Mouse (Mus musculus) heart, embryonic 12.5 days (tissue): ENCODE results near the gene Slf1. TPM values are rescaled to one million over a fixed set of nuclear protein-coding genes. Genes with fewer than 3 reads are reported as not detected.

Source experiments
- ATAC-seq: fragments of 200-750 bp; cut with Nextera tagmentation; 2 replicates; pipeline ENCODE4 v1.8.0; 2017; ENCODE audit warnings: moderate TSS enrichment, moderate library complexity; ENCODE audit not compliant: insufficient number of reproducible peaks, low FRiP score
- H3K27ac ChIP-seq: fragments of 300-500 bp; sonication (generic); 2 replicates; pipeline ENCODE4 v1.5.1; 2016; ENCODE audit warnings: mild to moderate bottlenecking, moderate library complexity; ENCODE audit not compliant: poor library complexity, severe bottlenecking
- H3K27me3 ChIP-seq: fragments of 300-500 bp; sonication (generic); replicated peaks from 2 replicates; pipeline ENCODE4 v1.6.1; 2016; ENCODE audit warnings: mild to moderate bottlenecking, moderate library complexity
- H3K36me3 ChIP-seq: fragments of 300-500 bp; sonication (generic); 2 replicates; pipeline ENCODE4 v1.6.1; 2016; ENCODE audit warnings: mild to moderate bottlenecking, moderate library complexity
- H3K4me1 ChIP-seq: fragments of 300-500 bp; sonication (generic); replicated peaks from 2 replicates; pipeline ENCODE4 v1.6.1; 2016; ENCODE audit warnings: mild to moderate bottlenecking
- H3K4me2 ChIP-seq: fragments of 300-500 bp; sonication (generic); 2 replicates; pipeline ENCODE4 v1.6.1; 2016; ENCODE audit warnings: mild to moderate bottlenecking, moderate library complexity
- H3K4me3 ChIP-seq: fragments of 300-500 bp; sonication (generic); 2 replicates; pipeline ENCODE4 v1.5.1; 2016; ENCODE audit warnings: mild to moderate bottlenecking
- H3K9ac ChIP-seq: fragments of 300-500 bp; sonication (generic); 2 replicates; pipeline ENCODE4 v1.6.1; 2016; ENCODE audit warnings: mild to moderate bottlenecking, moderate library complexity
- H3K9me3 ChIP-seq: fragments of 300-500 bp; sonication (generic); replicated peaks from 2 replicates; pipeline ENCODE4 v1.6.1; 2016; ENCODE audit warnings: mild to moderate bottlenecking, moderate library complexity
- WGBS: fragments of 180-500 bp; shearing (Covaris S2); methylation state at CpG from one replicate; pipeline ENCODE4 v1.1.7; 2016; 5-methylcytosine and 5-hydroxymethylcytosine counted together
- polyA plus RNA-seq: library from polyadenylated mRNA; unstranded; fragments of >200 nt; fragmentation: Nextera tagmentation; extraction: Ambion mirVana; gene quantifications from 2 replicates; pipeline ENCODE4 v1.2.1, GENCODE M21; 2016

Slf1 gene
- polyA plus RNA-seq, 1 experiment from 2014 or later = 30.8 TPM

GRCm38 (mm10) chr13:77063221-77063620, 72.1 kb downstream of the Slf1 start:
- no peaks in the 10 kb centered on the region for H3K4me1 ChIP-seq
- H3K9ac ChIP-seq = no peak overlapping the region
- H3K4me2 ChIP-seq = no peak overlapping the region
- no peak overlapping the region for H3K27ac ChIP-seq
- H3K36me3 ChIP-seq = peaks cover 6% of the 10 kb centered on the region; the same call in 1 of the 2 replicates
- ATAC-seq = no peak
- 89% methylated on average over 1 of the region's 1 CpGs for WGBS
- H3K9me3 ChIP-seq = no peaks in the 10 kb centered on the region
- no peaks in the 10 kb centered on the region for H3K27me3 ChIP-seq
- no peak overlapping the region for H3K4me3 ChIP-seq

DNA sequence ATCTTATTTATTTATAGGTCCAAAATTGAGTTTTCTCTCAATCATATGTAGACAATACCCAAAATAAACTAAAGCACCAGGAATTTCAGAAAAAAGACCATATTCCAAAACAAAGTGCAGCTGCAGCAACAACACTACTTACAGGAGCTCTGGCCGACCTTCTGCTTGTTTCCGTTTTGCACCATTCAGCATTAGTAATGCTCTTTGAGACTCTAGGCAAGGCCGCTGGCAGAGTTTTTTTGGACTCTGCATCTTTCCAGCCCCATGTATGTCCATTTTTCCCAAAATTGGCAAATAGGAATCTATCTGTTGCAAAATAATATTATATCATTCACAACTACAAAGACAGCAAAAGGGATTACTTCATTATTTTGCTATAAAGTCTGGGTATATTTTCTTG, 85.5 kb downstream of the Slf1 start:
- Histone ChIP-seq H3K4me2 (no peak overlapping the region), H3K4me3 (no peak overlapping the region), H3K36me3 (0 out of 2 replicates have a peak, but pooled peaks cover 5% of the 10 kb centered on the region), H3K4me1 (no peaks in the 10 kb centered on the region), H3K27ac (no peak overlapping the region), H3K27me3 (no peaks in the 10 kb centered on the region), H3K9ac (no peak overlapping the region), H3K9me3 (no peaks in the 10 kb centered on the region)
- 80% methylated on average over 3 of the region's 3 CpGs for WGBS
- no peak for ATAC-seq

DNA sequence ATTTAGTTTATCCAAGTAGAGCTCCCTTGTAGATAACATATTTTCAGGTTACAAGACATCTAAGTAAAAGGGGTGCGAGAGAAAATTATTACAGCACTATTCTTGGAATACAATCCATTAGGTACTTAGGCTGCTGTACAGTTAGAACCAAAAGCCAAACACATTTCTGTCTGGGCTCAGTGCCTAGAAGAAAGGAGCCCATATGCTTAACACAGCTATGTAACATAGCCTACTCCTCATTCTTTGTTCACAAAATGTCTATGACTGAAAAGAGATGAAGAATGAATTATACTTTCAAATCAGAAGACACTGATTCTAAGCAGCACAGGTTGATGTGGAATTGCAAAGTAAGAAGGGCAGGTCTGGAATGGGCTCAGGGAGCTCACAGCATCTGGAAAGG, 86.8 kb downstream of the Slf1 start:
- Histone ChIP-seq H3K9me3 (no peaks in the 10 kb centered on the region), H3K4me2 (no peak overlapping the region), H3K36me3 (0 out of 2 replicates have a peak, but pooled peaks cover 3% of the 10 kb centered on the region), H3K9ac (no peak overlapping the region), H3K27me3 (no peaks in the 10 kb centered on the region), H3K4me1 (no peaks in the 10 kb centered on the region), H3K27ac (no peak overlapping the region), H3K4me3 (no peak overlapping the region)
- 89% methylated on average over 1 of the region's 1 CpGs for WGBS
- no peak for ATAC-seq

DNA sequence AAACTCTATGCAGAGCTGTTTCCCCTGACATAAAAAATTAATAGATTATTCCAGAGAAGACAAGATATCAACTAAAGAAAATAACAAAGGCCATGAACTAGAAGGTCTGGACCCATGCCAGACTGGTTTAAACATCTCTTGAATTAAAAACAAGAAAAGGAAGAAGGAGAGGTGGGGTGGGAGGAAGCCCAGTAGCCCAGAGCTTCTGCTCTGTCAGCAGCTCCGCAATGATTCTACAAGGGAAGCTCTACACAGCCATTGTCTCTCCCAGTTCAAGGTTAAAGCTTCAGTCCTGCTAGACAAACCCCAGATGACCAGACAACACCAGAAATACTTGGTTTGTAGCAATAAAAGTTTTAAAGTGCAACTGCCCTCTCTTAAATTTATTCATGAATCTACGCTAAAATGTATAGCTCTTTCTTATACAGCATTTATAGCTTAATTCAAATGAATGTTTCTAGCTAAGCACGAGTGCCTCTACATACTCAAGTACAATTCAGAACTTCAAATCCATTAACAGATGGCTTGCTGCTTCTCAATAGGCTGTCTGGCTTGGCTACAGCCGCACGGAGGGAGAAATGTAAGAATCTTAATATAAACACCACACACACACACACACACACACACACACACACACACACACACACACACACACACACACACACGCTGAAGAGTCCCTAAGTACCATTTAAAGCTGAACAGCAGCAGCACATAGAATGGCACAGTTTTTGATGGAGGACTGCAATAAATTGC, 87.9 kb downstream of the Slf1 start:
- 73% methylated on average over 6 of the region's 6 CpGs for WGBS
- Histone ChIP-seq H3K4me3 (no peak overlapping the region), H3K4me2 (no peak overlapping the region), H3K27ac (no peak overlapping the region), H3K4me1 (no peaks in the 10 kb centered on the region), H3K9me3 (no peaks in the 10 kb centered on the region), H3K9ac (no peak overlapping the region), H3K27me3 (no peaks in the 10 kb centered on the region), H3K36me3 (0 out of 2 replicates have a peak, but pooled peaks cover 3% of the 10 kb centered on the region)
- 0 out of 2 replicates have a peak, but pooled peaks have one; percentile 53 for ATAC-seq

GRCm38 (mm10) chr13:77046416-77046815, 88.9 kb downstream of the Slf1 start:
- 0 out of 2 replicates have a peak, but pooled peaks cover 4% of the 10 kb centered on the region for H3K36me3 ChIP-seq
- WGBS = 74% methylated on average over 10 of the region's 10 CpGs
- no peaks in the 10 kb centered on the region for H3K4me1 ChIP-seq
- no peak overlapping the region for H3K4me2 ChIP-seq
- H3K27me3 ChIP-seq = no peaks in the 10 kb centered on the region
- no peaks in the 10 kb centered on the region for H3K9me3 ChIP-seq
- no peak overlapping the region for H3K27ac ChIP-seq
- no peak for ATAC-seq
- no peak overlapping the region for H3K4me3 ChIP-seq
- no peak overlapping the region for H3K9ac ChIP-seq

DNA sequence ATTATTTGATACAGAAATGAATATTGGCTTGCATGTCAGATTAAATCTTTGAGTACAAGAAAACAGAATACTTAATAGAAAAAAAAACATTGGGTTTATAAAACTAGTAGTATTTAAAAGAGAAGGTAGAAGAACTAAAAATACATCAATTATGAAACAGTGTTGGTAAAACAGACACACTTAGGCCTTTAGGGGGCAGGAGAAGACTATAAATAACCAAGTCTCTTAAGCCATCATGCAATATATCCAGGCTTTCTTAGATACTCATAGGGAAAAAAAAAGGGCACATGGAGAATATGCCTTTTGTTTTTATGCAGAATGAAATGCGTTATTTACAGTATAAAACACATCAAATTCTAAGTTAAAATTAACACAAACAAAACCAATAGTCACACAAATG, 89.9 kb downstream of the Slf1 start:
- H3K4me2 ChIP-seq = no peak overlapping the region

DNA sequence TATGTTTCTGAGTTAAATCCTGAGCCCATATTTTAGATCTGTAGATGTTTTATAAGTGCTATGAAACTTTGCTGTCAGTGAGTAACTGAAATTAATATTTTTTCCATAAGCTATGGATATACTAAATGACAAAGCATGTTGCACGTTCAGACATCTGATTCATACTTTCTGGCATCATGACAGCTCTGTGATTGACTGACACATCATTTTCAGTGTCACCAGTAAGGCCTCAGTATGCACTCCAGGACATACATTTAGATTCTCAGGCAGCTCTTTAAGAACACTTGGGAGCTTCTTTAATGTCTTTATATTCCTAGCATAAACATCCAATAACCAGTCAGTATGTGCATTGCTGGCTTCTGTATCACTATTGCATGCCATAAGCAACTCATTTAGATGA, 91.9 kb downstream of the Slf1 start:
- 92% methylated on average over 1 of the region's 1 CpGs for WGBS
- no peak overlapping the region for H3K27ac ChIP-seq
- H3K4me1 ChIP-seq = no peaks in the 10 kb centered on the region
- H3K9ac ChIP-seq = no peak overlapping the region
- H3K4me3 ChIP-seq = no peak overlapping the region
- no peak for ATAC-seq
- H3K36me3 ChIP-seq = 0 out of 2 replicates have a peak, but pooled peaks cover 4% of the 10 kb centered on the region
- no peak overlapping the region for H3K4me2 ChIP-seq
- no peaks in the 10 kb centered on the region for H3K27me3 ChIP-seq
- no peaks in the 10 kb centered on the region for H3K9me3 ChIP-seq

More for the DNA sequence above, 89.9 kb downstream of the Slf1 start:
- no peak for ATAC-seq
- Histone ChIP-seq H3K36me3 (0 out of 2 replicates have a peak, but pooled peaks cover 4% of the 10 kb centered on the region), H3K4me1 (no peaks in the 10 kb centered on the region), H3K27ac (no peak overlapping the region), H3K27me3 (no peaks in the 10 kb centered on the region), H3K4me3 (no peak overlapping the region), H3K9ac (no peak overlapping the region), H3K9me3 (no peaks in the 10 kb centered on the region)
- WGBS = 82% methylated on average over 1 of the region's 1 CpGs

DNA sequence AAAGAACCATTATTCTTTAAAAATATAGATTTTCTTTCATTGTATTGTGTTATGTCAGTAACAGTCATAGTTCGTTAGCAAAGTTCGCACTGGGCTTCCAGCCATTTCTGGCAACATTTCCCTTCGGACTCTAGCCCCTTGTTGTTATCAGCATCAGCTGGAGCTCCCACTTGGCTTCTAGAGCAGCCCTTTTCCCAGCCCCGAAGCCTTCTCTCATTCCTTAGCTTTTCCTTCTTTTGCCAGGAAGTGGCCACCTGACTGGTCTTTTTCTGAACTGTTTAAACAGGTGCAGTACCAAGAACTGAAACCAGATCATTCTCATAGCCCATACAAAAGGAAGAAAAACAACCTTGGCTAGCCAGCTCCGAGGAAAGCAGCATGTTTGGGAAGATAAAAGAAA, 105.7 kb downstream of the Slf1 start:
- Histone ChIP-seq H3K4me1 (peaks cover 3% of the 10 kb centered on the region; the same call in 1 of the 2 replicates), H3K4me3 (no peak overlapping the region), H3K4me2 (peak overlapping the region; percentile 37), H3K36me3 (no peaks in the 10 kb centered on the region), H3K27ac (no peak overlapping the region), H3K27me3 (no peaks in the 10 kb centered on the region), H3K9ac (no peak overlapping the region), H3K9me3 (no peaks in the 10 kb centered on the region)
- WGBS = 28% methylated on average over 5 of the region's 5 CpGs
- no peak for ATAC-seq

GRCm38 (mm10) chr13:77018851-77019250, 116.4 kb downstream of the Slf1 start:
- Histone ChIP-seq H3K9me3 (no peaks in the 10 kb centered on the region), H3K36me3 (no peaks in the 10 kb centered on the region), H3K27ac (no peak overlapping the region), H3K4me3 (no peak overlapping the region), H3K27me3 (no peaks in the 10 kb centered on the region), H3K9ac (no peak overlapping the region), H3K4me2 (no peak overlapping the region), H3K4me1 (no peaks in the 10 kb centered on the region)
- 75% methylated on average over 2 of the region's 2 CpGs for WGBS
- no peak for ATAC-seq

DNA sequence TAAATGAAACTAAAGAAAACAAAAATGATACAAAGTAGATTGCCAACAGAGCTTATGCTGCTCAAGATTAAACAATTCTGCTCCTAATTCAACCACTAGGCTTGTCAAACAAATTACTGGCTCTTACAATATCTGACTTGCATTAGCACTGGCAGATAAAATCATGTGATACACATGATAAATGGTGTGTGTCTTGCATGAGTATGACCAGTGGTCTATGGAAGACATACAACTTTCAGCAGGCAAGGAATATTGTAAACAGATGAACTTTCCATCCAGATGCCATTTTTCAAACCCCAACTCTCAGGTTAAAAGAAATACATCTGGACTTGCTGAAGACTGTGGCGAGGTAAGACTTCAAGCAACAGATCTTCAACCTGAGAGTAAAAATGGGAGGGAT, 131.6 kb downstream of the Slf1 start:
- Histone ChIP-seq H3K4me3 (no peak overlapping the region), H3K36me3 (no peaks in the 10 kb centered on the region), H3K9me3 (no peaks in the 10 kb centered on the region), H3K27ac (no peak overlapping the region), H3K4me1 (no peaks in the 10 kb centered on the region), H3K9ac (no peak overlapping the region), H3K27me3 (no peaks in the 10 kb centered on the region), H3K4me2 (no peak overlapping the region)
- 88% methylated on average over 1 of the region's 1 CpGs for WGBS
- ATAC-seq = no peak

DNA sequence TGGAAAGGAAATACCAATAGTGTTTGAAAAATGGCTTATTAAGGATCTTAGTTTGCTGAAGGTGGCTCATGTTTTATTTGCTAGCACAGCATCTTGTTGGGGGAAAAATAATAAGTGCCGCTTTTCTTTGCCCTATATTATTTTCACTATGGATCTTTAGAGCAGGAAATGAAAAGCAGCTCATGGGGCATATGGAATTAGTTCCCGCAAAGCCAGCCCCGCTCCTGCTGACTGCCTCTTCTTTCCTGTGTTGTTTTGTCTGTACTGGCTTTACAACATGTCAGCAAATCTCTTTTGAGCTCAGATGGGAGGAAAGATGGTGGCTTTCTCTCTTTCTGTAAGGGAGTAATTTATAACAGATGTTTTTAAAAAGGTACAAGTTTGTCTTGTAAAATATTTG, 132.6 kb downstream of the Slf1 start:
- Histone ChIP-seq H3K27me3 (no peaks in the 10 kb centered on the region), H3K9ac (no peak overlapping the region), H3K27ac (no peak overlapping the region), H3K4me1 (no peaks in the 10 kb centered on the region), H3K4me3 (no peak overlapping the region), H3K9me3 (no peaks in the 10 kb centered on the region), H3K36me3 (no peaks in the 10 kb centered on the region), H3K4me2 (no peak overlapping the region)
- no peak for ATAC-seq
- 75% methylated on average over 3 of the region's 3 CpGs for WGBS
